Mouse (Mus musculus) CH12.LX (cell line): ENCODE results near the gene Mettl16. TPM values are rescaled to one million over a fixed set of nuclear protein-coding genes. Genes with fewer than 3 reads are reported as not detected.
A peak's percentile ranks its signal among the peaks of the same experiment; 100 is the strongest.

Source experiments
- DNase-seq: peaks from one replicate; pipeline ENCODE4 v3.0.0-alpha.2; 2013; ENCODE audit errors: extremely low read depth
- H3K27ac ChIP-seq: 2 replicates; pipeline ENCODE4 v1.5.1; 2012; ENCODE audit warnings: low read depth, mild to moderate bottlenecking, control low read depth, moderate library complexity; ENCODE audit not compliant: insufficient read depth
- H3K27me3 ChIP-seq: replicated peaks from 2 replicates; pipeline ENCODE3; 2012; ENCODE audit warnings: inconsistent platforms
- H3K36me3 ChIP-seq, 2 experiments: replicated peaks in 1 of 2; 2 replicates each; pipeline versions ENCODE3 to v1.6.1; 2012; ENCODE audit warnings: inconsistent platforms in 1 of 2, low read length in 1 of 2, mild to moderate bottlenecking in 1 of 2, mixed read lengths in 1 of 2, moderate library complexity in 1 of 2; ENCODE audit not compliant: control insufficient read depth in 1 of 2, insufficient read depth in 1 of 2
- H3K4me1 ChIP-seq, 2 experiments: 2 replicates each; pipeline ENCODE4 v1.6.1; 2012; ENCODE audit warnings: inconsistent platforms in 1 of 2, moderate library complexity in 1 of 2; ENCODE audit not compliant: insufficient read depth in 2 of 2, control insufficient read depth in 1 of 2
- H3K4me2 ChIP-seq: 2 replicates; pipeline ENCODE4 v1.6.1; 2012; ENCODE audit warnings: low read depth, mild to moderate bottlenecking, control low read depth; ENCODE audit not compliant: poor library complexity, insufficient read depth, severe bottlenecking
- H3K4me3 ChIP-seq, 3 experiments: fragments of 150-350 bp in 1 of 3; sonication (generic) in 1 of 3; replicated peaks in 1 of 3; 2 replicates each; pipeline versions ENCODE3 to v1.5.1; 2011 to 2012; ENCODE audit warnings: low read depth in 2 of 3, low read length in 2 of 3, mild to moderate bottlenecking in 2 of 3, moderate library complexity in 2 of 3, control low read depth in 1 of 3, improper control_type of control experiment in 1 of 3, inconsistent platforms in 1 of 3, mixed read lengths in 1 of 3; ENCODE audit not compliant: poor library complexity in 1 of 3
- H3K79me2 ChIP-seq: replicated peaks from 2 replicates; pipeline ENCODE4 v1.6.1; 2012; ENCODE audit warnings: mild to moderate bottlenecking, moderate library complexity; ENCODE audit not compliant: control insufficient read depth, poor library complexity, insufficient read depth, severe bottlenecking; ENCODE audit errors: extremely low read depth
- H3K9ac ChIP-seq: 2 replicates; pipeline ENCODE4 v1.6.1; 2012; ENCODE audit warnings: low read depth, mild to moderate bottlenecking, control low read depth, moderate library complexity; ENCODE audit not compliant: insufficient read depth
- H3K9me3 ChIP-seq: replicated peaks from 2 replicates; pipeline ENCODE3; 2012; ENCODE audit warnings: low read length, inconsistent platforms, mixed read lengths
- BHLHE40 ChIP-seq: IDR thresholded peaks from 2 replicates; pipeline ENCODE4 v1.6.1; 2011; ENCODE audit warnings: mild to moderate bottlenecking, low read depth, low read length, improper control_type of control experiment
- CHD1 ChIP-seq: IDR thresholded peaks from 2 replicates; pipeline ENCODE4 v1.6.1; 2012; ENCODE audit warnings: low read depth, low read length, improper control_type of control experiment, inconsistent platforms
- CTCF ChIP-seq, 2 experiments: IDR thresholded peaks in 1 of 2; conservative IDR thresholded peaks in 1 of 2; 2 replicates each; pipeline ENCODE4 v1.5.1; 2011 to 2012; ENCODE audit warnings: low read depth in 2 of 2, low read length in 2 of 2, improper control_type of control experiment in 1 of 2, inconsistent platforms in 1 of 2, mild to moderate bottlenecking in 1 of 2, moderate library complexity in 1 of 2
- E2F4 ChIP-seq: IDR thresholded peaks from 2 replicates; pipeline ENCODE4 v1.6.1; 2011; ENCODE audit warnings: low read depth, low read length, improper control_type of control experiment; ENCODE audit not compliant: insufficient replicate concordance
- ELF1 ChIP-seq: IDR thresholded peaks from 2 replicates; pipeline ENCODE4 v1.6.1; 2014; ENCODE audit warnings: low read depth, mild to moderate bottlenecking, inconsistent platforms, low read length, improper control_type of control experiment
- EP300 ChIP-seq: IDR thresholded peaks from 2 replicates; pipeline ENCODE4 v1.6.1; 2011; ENCODE audit warnings: low read length, improper control_type of control experiment
- ETS1 ChIP-seq: conservative IDR thresholded peaks from 2 replicates; pipeline ENCODE4 v1.6.1; 2012; ENCODE audit warnings: low read depth, mild to moderate bottlenecking, inconsistent platforms, low read length, improper control_type of control experiment, moderate library complexity
- GABPA ChIP-seq: IDR thresholded peaks from 2 replicates; pipeline ENCODE4 v1.6.1; 2012; ENCODE audit warnings: low read depth, low read length, improper control_type of control experiment, inconsistent platforms; ENCODE audit not compliant: insufficient replicate concordance
- HCFC1 ChIP-seq: IDR thresholded peaks from 2 replicates; pipeline ENCODE4 v1.6.1; 2012; ENCODE audit warnings: low read depth, mild to moderate bottlenecking, inconsistent platforms, low read length, improper control_type of control experiment
- IRF4 ChIP-seq: IDR thresholded peaks from 2 replicates; pipeline ENCODE4 v1.6.1; 2014; ENCODE audit warnings: low read depth, mild to moderate bottlenecking, inconsistent platforms, low read length, improper control_type of control experiment
- JUN ChIP-seq: IDR thresholded peaks from 2 replicates; pipeline ENCODE4 v1.6.1; 2011; ENCODE audit warnings: low read depth, mild to moderate bottlenecking, low read length, improper control_type of control experiment, moderate library complexity; ENCODE audit not compliant: insufficient read depth
- KAT2A ChIP-seq: IDR thresholded peaks from 2 replicates; pipeline ENCODE4 v1.6.1; 2012; ENCODE audit warnings: low read length, improper control_type of control experiment, inconsistent platforms; ENCODE audit not compliant: insufficient replicate concordance
- MAX ChIP-seq: IDR thresholded peaks from 2 replicates; pipeline ENCODE4 v1.6.1; 2011; ENCODE audit warnings: low read length, improper control_type of control experiment
- MEF2A ChIP-seq: IDR thresholded peaks from 2 replicates; pipeline ENCODE4 v1.6.1; 2014; ENCODE audit warnings: low read depth, mild to moderate bottlenecking, inconsistent platforms, low read length, improper control_type of control experiment, borderline replicate concordance
- MXI1 ChIP-seq: IDR thresholded peaks from 2 replicates; pipeline ENCODE4 v1.6.1; 2011; ENCODE audit warnings: mild to moderate bottlenecking, low read depth, low read length, improper control_type of control experiment
- MYC ChIP-seq: IDR thresholded peaks from 2 replicates; pipeline ENCODE4 v1.6.1; 2011; ENCODE audit warnings: low read depth, mild to moderate bottlenecking, improper control_type of control experiment, low read length
- NELFE ChIP-seq: IDR thresholded peaks from 2 replicates; pipeline ENCODE4 v1.6.1; 2011; ENCODE audit warnings: low read depth, low read length, improper control_type of control experiment
- RAD21 ChIP-seq: IDR thresholded peaks from 2 replicates; pipeline ENCODE4 v1.6.1; 2011; ENCODE audit warnings: low read depth, mild to moderate bottlenecking, low read length, improper control_type of control experiment, moderate library complexity
- RCOR1 ChIP-seq: conservative IDR thresholded peaks from 2 replicates; pipeline ENCODE4 v1.6.1; 2012; ENCODE audit warnings: low read depth, mild to moderate bottlenecking, inconsistent platforms, low read length, improper control_type of control experiment
- TBP ChIP-seq: conservative IDR thresholded peaks from 2 replicates; pipeline ENCODE4 v1.6.1; 2011; ENCODE audit warnings: low read depth, low read length, improper control_type of control experiment
- TCF12 ChIP-seq: IDR thresholded peaks from 2 replicates; pipeline ENCODE4 v1.6.1; 2014; ENCODE audit warnings: low read depth, mild to moderate bottlenecking, inconsistent platforms, low read length, improper control_type of control experiment
- UBTF ChIP-seq: IDR thresholded peaks from 2 replicates; pipeline ENCODE4 v1.6.1; 2012; ENCODE audit warnings: low read depth, mild to moderate bottlenecking, inconsistent platforms, low read length, improper control_type of control experiment, moderate library complexity
- USF1 ChIP-seq: IDR thresholded peaks from 2 replicates; pipeline ENCODE4 v1.6.1; 2014; ENCODE audit warnings: low read depth, mild to moderate bottlenecking, inconsistent platforms, low read length, improper control_type of control experiment
- ZC3H11A ChIP-seq: IDR thresholded peaks from 2 replicates; pipeline ENCODE4 v1.6.1; 2012; ENCODE audit warnings: low read depth, mild to moderate bottlenecking, inconsistent platforms, low read length, improper control_type of control experiment
- ZMIZ1 ChIP-seq: IDR thresholded peaks from 2 replicates; pipeline ENCODE4 v1.6.1; 2012; ENCODE audit warnings: low read depth, mild to moderate bottlenecking, inconsistent platforms, low read length, improper control_type of control experiment
- ZNF384 ChIP-seq: IDR thresholded peaks from 2 replicates; pipeline ENCODE4 v1.6.1; 2012; ENCODE audit warnings: low read depth, low read length, improper control_type of control experiment, inconsistent platforms
- dilution Hi-C: fragments of 300-500 bp; cut with MboI; formaldehyde crosslinking; loops from 2 replicates; pipeline ENCODE4 v1.14.3; 2020; ENCODE audit warnings: low sequenced_read_pairs; ENCODE audit not compliant: extremely low pct_unique_long_range_greater_than_20kb, extremely low pct_ligation_motif_present
- in situ Hi-C: fragments of 300-500 bp; cut with MboI; formaldehyde crosslinking; loops from 3 replicates; pipeline ENCODE4 v1.14.3; 2019; ENCODE audit warnings: low sequenced_read_pairs, low pct_ligation_motif_present, low pct_unique_long_range_greater_than_20kb, mixed read lengths
- polyA plus RNA-seq: library from polyadenylated mRNA; unstranded; fragments of >175 nt; gene quantifications from 2 replicates; pipeline ENCODE4 v1.2.1, GENCODE M21; 2012; ENCODE audit warnings: low read depth; ENCODE audit not compliant: insufficient read length
- total RNA-seq, 2 experiments: library from RNA; depleted of rRNA; stranded (reverse); fragments of 300-350 nt in 1 of 2; fragments of >200 nt in 1 of 2; gene quantifications; 2 replicates each; pipeline ENCODE4 v1.2.3; 2012 to 2014

Mettl16 gene
- total and polyA plus RNA-seq, 3 experiments: 79.3 to 119 (median 80.0) TPM

DNA sequence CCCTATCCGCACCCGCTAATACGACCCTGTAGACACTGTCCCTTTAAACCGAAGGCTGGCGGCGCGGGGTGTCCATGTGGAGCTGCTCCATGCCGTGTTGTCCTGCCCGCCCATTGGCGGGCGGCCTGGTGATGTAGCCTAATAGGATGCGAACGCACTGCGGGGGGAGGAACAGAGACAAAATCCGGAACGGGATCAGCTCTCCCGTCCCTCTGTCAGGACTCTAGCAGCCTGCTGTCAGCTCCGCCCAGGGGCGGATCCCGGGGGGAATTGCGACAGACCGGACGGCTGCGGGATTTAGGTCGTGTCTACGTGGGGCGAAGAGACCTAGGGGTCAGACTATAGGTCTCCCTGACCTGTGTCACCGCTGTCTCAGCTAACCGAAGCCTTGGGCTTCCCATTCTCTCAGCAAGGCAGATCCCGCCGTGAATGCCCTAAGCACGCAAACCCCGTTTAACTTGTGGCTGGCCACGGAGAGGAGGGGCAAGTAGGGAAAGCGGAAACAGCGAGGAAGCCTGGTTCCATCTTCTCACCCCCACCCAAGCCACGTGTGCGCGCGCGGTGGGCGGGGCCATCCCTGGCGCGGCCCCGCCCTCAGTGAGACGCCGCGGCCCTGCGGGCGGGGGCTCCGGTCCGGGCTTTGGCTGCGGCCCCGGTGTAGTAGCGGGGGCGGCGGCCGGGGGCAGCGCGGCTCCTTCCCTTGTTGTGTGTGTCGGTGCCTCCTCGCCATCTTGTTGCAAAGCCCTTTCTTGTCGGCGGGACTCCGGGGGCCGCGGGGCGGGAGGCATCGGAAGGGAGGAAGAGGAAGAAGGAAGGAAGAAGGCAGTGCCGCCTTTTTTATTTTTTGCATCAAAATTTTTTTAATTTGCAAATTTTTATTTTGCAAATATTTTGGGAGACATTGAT is 59.9 kb downstream of the Mettl16 start, which contains the start of gene Mnt (continued):
- TF ChIP-seq RCOR1: peak; percentile 56
- peak; percentile 98 for TF ChIP-seq MAX
- peak; percentile 77 for TF ChIP-seq USF1
- TF ChIP-seq ELF1: peak; percentile 77
- 0 out of 2 replicates have a peak, but pooled peaks have one; percentile 4 for TF ChIP-seq UBTF
- peak; percentile 74; the same call in 1 of the 2 replicates for TF ChIP-seq MEF2A
- peak; percentile 40 for TF ChIP-seq IRF4
- no peak for TF ChIP-seq EP300
- TF ChIP-seq CHD1: peak; percentile 94
- TF ChIP-seq ZNF384: no peak
- TF ChIP-seq ETS1: peak; percentile 25
- TF ChIP-seq, all 38 proteins: peak for 27

DNA sequence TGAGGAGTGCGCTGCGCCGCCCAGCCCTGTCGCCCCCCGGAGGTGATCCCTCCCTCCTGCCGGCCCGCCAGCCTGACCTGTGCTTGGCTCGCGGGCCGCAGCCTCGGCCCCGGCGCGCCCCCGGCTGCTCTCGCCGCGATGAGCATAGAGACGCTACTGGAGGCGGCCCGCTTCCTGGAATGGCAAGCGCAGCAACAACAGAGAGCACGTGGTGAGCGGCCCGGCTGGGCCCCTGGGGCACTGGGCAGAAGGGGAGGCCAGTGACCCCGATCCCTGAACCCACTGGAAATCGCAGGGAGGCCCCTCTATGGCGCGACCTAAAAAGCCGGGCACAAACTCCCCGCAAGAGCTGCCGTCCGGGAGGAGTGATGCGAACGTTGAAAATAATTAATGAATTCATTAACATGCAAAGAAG is 60.6 kb downstream of the Mettl16 start:
- H3K4me1 ChIP-seq: peaks cover 14 to 69% of the 10 kb centered on the region in 2 experiments
- peak; percentile 55 for DNase-seq
- TF ChIP-seq NELFE (peak; percentile 1; the same call in 1 of the 2 replicates), UBTF (no peak; the same call in 1 of the 2 replicates), E2F4 (no peak), ZMIZ1 (no peak), GABPA (no peak), RAD21 (no peak), MAX (peak; percentile 67), MEF2A (no peak), MXI1 (peak; percentile 55; the same call in 1 of the 2 replicates), ZC3H11A (no peak), CTCF (conservative IDR thresholded peaks at IDR 0.05 in 1 of 2, IDR thresholded peaks at IDR 0.05 in 1 of 2; ENCODE audit: low read depth in 2 of 2, low read length in 2 of 2) (no peak), MYC (no peak), TCF12 (no peak), ETS1 (no peak), HCFC1 (no peak), USF1 (peak; percentile 45), ELF1 (peak; percentile 78), KAT2A (no peak), ZNF384 (no peak), CHD1 (peak; percentile 85; the same call in 1 of the 2 replicates), TBP (no peak), RCOR1 (no peak), JUN (no peak), EP300 (no peak), BHLHE40 (no peak), IRF4 (no peak)

More for the DNA sequence above, 60.6 kb downstream of the Mettl16 start:
- peak overlapping the region; percentile 61 to 91 (median 68) for H3K4me3 ChIP-seq
- peaks cover under 1 to 21% of the 10 kb centered on the region in 2 experiments for H3K36me3 ChIP-seq
- H3K27me3 ChIP-seq: no peaks in the 10 kb centered on the region
- peak overlapping the region; percentile 81 for H3K27ac ChIP-seq
- dilution Hi-C loops (no loop called here), in situ Hi-C loops (loop anchor here (25.0 kb wide), 1 partner anchor 444 kb away; no protein-coding TSS in a partner anchor)
- H3K4me2 ChIP-seq: peak overlapping the region; percentile 49
- peak overlapping the region; percentile 82 for H3K9ac ChIP-seq
- no peaks in the 10 kb centered on the region for H3K9me3 ChIP-seq
- peaks cover 7% of the 10 kb centered on the region for H3K79me2 ChIP-seq
